Mouse (Mus musculus) brain, embryonic 14.5 days (tissue): Measurements from ENCODE around the gene Ppp1r21.

Source experiments
- CTCF ChIP-seq: fragments of 200-500 bp; IDR thresholded peaks from 2 replicates; pipeline ENCODE4 v1.5.1; 2012; ENCODE audit warnings: inconsistent platforms, mild to moderate bottlenecking, moderate library complexity, borderline replicate concordance; ENCODE audit not compliant: insufficient read depth, insufficient read length; ENCODE audit errors: extremely low read depth
- POLR2A ChIP-seq: fragments of 200-500 bp; IDR thresholded peaks from 2 replicates; pipeline ENCODE4 v1.6.1; 2012; ENCODE audit warnings: mild to moderate bottlenecking, inconsistent platforms, borderline replicate concordance; ENCODE audit not compliant: poor library complexity, insufficient read depth, insufficient read length, severe bottlenecking; ENCODE audit errors: extremely low read depth

DNA sequence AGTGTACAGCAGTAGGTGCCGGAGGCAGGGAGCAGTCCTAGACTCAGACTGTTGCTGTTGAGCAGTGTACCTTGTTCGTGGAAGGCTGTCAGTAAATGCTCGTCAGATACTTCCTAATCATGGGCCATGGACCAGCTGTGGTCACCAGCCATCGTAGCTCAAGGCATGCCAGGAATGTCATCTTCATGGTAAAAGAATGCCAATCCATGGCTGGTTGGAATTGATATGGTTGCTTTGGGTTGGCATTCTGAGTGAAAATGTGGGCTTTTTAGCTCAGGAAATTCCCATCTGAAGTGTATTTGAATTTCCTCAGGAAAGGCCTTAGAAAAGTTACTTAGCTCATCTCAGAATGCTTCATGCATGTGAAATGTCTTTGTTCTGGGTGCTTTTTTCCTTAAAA lies 65.2 kb downstream of the Ppp1r21 start:
- TF ChIP-seq CTCF (no peak), POLR2A (no peak)
